Mouse (Mus musculus) heart, postnatal 0 days (tissue): ENCODE data around the gene Plin2. TPM values are rescaled to one million over a fixed set of nuclear protein-coding genes. Genes with fewer than 3 reads are reported as not detected.

Experiments
- ATAC-seq: fragments of 200-750 bp; cut with Nextera tagmentation; 2 replicates; pipeline ENCODE4 v1.8.0; 2017; ENCODE audit warnings: low read depth, moderate number of reproducible peaks, moderate library complexity; ENCODE audit not compliant: insufficient read depth
- DNase-seq: peaks from one replicate; pipeline ENCODE4 v3.0.0-alpha.2; 2016; ENCODE audit warnings: low spot score
- H3K27ac ChIP-seq: fragments of 300-500 bp; sonication (generic); 2 replicates; pipeline ENCODE4 v1.5.1; 2014; ENCODE audit warnings: low read depth, mild to moderate bottlenecking
- H3K27me3 ChIP-seq: fragments of 300-500 bp; sonication (generic); 2 replicates; pipeline ENCODE4 v1.6.1; 2014; ENCODE audit warnings: low read length, mixed read lengths; ENCODE audit not compliant: control insufficient read depth, insufficient read depth
- H3K36me3 ChIP-seq: fragments of 300-500 bp; sonication (generic); replicated peaks from 2 replicates; pipeline ENCODE4 v1.6.1; 2014; ENCODE audit warnings: low read length, mixed read lengths; ENCODE audit not compliant: control insufficient read depth, insufficient read depth
- H3K4me1 ChIP-seq: fragments of 300-500 bp; sonication (generic); 2 replicates; pipeline ENCODE4 v1.6.1; 2014; ENCODE audit warnings: antibody characterized with exemption; ENCODE audit not compliant: control insufficient read depth, insufficient read depth
- H3K4me2 ChIP-seq: fragments of 300-500 bp; sonication (generic); 2 replicates; pipeline ENCODE4 v1.6.1; 2014; ENCODE audit warnings: low read depth, mild to moderate bottlenecking, low read length, moderate library complexity
- H3K4me3 ChIP-seq: fragments of 300-500 bp; sonication (generic); 2 replicates; pipeline ENCODE4 v1.5.1; 2014; ENCODE audit warnings: low read depth, low read length
- H3K9ac ChIP-seq: fragments of 300-500 bp; sonication (generic); replicated peaks from 2 replicates; pipeline ENCODE4 v1.6.1; 2014; ENCODE audit warnings: low read depth, low read length, mixed read lengths
- H3K9me3 ChIP-seq: fragments of 300-500 bp; sonication (generic); replicated peaks from 2 replicates; pipeline ENCODE4 v1.6.1; 2016; ENCODE audit warnings: low read length; ENCODE audit not compliant: control insufficient read depth
- CTCF ChIP-seq: IDR thresholded peaks from 2 replicates; pipeline ENCODE4 v1.5.1; 2016; ENCODE audit warnings: antibody characterized with exemption, control low read depth, low read depth
- EP300 ChIP-seq: IDR thresholded peaks from 2 replicates; pipeline ENCODE4 v1.6.1; 2016; ENCODE audit warnings: antibody characterized with exemption, low read depth
- WGBS: fragments of 180-500 bp; shearing (Covaris S2); extraction: QIAGEN DNeasy Blood & Tissue Kit; methylation state at CpG from one replicate; pipeline ENCODE4 v1.1.7; 2014; 5-methylcytosine and 5-hydroxymethylcytosine counted together
- polyA plus RNA-seq: library from polyadenylated mRNA; unstranded; fragments of >200 nt; fragmentation: Nextera tagmentation; extraction: Ambion mirVana; gene quantifications from 2 replicates; pipeline ENCODE4 v1.2.1, GENCODE M21; 2015
- total RNA-seq: library from RNA; depleted of rRNA; stranded (reverse); fragments of >200 nt; gene quantifications from 2 replicates; pipeline ENCODE4 v1.2.3, GENCODE M21; 2014; ENCODE audit warnings: low replicate concordance

The Plin2 gene
- total and polyA plus RNA-seq, 2 experiments from 2014 or later: 63.9 to 92.3 TPM

- Histone ChIP-seq H3K4me1 (peaks cover 24% of the 10 kb centered on the region), H3K27me3 (no peaks in the 10 kb centered on the region), H3K9ac (peak overlapping the region; percentile 6), H3K27ac (peak overlapping the region; percentile 63), H3K4me3 (no peak overlapping the region), H3K36me3 (no peaks in the 10 kb centered on the region), H3K9me3 (no peaks in the 10 kb centered on the region), H3K4me2 (no peak overlapping the region)
- DNase-seq (no peak), ATAC-seq (peak; percentile 44; the same call in 1 of the 2 replicates)
- 28% methylated on average over 10 of the region's 10 CpGs for WGBS
- TF ChIP-seq EP300: no peak
- no peak for TF ChIP-seq CTCF
These were observed 19.3 kb upstream of the Plin2 start for GRCm38 (mm10) chr4:86689056-86689735.

DNA sequence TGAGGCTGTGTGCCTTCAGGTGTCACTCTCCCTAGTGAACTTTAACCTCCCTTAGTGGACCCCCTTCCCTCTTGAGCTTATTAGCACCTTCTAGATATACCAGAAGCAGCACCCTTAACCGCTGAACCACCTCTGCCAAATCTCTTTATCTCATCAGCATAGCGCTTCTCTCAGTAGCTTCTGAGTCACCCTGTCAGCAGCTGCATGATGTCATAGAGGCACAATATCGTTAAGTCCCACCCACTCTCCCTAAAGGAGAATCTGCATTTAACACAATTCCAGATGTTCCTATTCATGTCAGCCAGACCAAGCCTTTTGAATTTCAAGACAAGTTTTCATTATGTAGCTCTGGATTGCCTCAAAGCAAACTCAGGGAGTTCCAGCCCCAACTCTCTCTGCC lies 16.7 kb upstream of the Plin2 start:
- Histone ChIP-seq H3K4me3 (no peak overlapping the region), H3K9ac (no peak overlapping the region), H3K36me3 (no peaks in the 10 kb centered on the region), H3K9me3 (no peaks in the 10 kb centered on the region), H3K4me2 (no peak overlapping the region), H3K27me3 (no peaks in the 10 kb centered on the region), H3K27ac (0 out of 2 replicates have a peak overlapping the region, but pooled peaks have one; percentile 1), H3K4me1 (peaks cover 28% of the 10 kb centered on the region)
- TF ChIP-seq EP300: no peak
- no peak for TF ChIP-seq CTCF
- 17% methylated on average over 3 of the region's 3 CpGs for WGBS
- ATAC-seq (peak; percentile 28; the same call in 1 of the 2 replicates), DNase-seq (peak; percentile 47)

- no peaks in the 10 kb centered on the region for H3K36me3 ChIP-seq
- no peak for DNase-seq
- ATAC-seq: no peak
- no peak overlapping the region for H3K4me3 ChIP-seq
- no peak overlapping the region for H3K27ac ChIP-seq
- no peaks in the 10 kb centered on the region for H3K27me3 ChIP-seq
- H3K9me3 ChIP-seq: no peaks in the 10 kb centered on the region
- 60% methylated on average over 2 of the region's 2 CpGs for WGBS
- H3K9ac ChIP-seq: no peak overlapping the region
- no peak for TF ChIP-seq CTCF
- TF ChIP-seq EP300: no peak
- H3K4me2 ChIP-seq: no peak overlapping the region
- peaks cover 32% of the 10 kb centered on the region for H3K4me1 ChIP-seq
These were observed 16.1 kb upstream of the Plin2 start for GRCm38 (mm10) chr4:86686009-86686366.

- DNase-seq (no peak), ATAC-seq (no peak)
- no peaks in the 10 kb centered on the region for H3K36me3 ChIP-seq
- H3K4me1 ChIP-seq: peaks cover 30% of the 10 kb centered on the region
- no peak overlapping the region for H3K27ac ChIP-seq
- no peaks in the 10 kb centered on the region for H3K9me3 ChIP-seq
- H3K9ac ChIP-seq: no peak overlapping the region
- no peak overlapping the region for H3K4me2 ChIP-seq
- TF ChIP-seq EP300 (no peak), CTCF (no peak)
- no peak overlapping the region for H3K4me3 ChIP-seq
- H3K27me3 ChIP-seq: no peaks in the 10 kb centered on the region
- WGBS: 64% methylated on average over 11 of the region's 11 CpGs
These were observed 15.6 kb upstream of the Plin2 start for GRCm38 (mm10) chr4:86685231-86686008.

DNA sequence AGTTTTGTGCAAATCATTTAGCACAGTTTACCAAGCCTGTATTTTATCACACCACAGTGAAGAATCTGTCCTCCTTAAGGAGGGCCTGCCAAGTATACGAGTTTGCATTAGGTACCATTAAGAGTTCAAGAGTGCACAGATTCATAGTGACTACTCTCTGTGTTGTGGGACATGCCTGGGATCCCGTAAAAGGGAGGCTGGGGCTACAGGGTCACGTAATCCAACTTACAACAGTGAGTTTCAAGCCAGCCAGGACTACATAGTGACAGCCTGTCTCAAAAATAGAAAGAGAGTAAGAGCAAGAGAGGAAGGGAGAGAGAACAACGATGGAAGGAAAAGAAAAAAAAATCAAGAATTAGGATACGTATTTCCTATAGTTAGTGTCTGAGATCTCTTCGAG lies 14.9 kb upstream of the Plin2 start:
- H3K4me3 ChIP-seq: no peak overlapping the region
- 72% methylated on average over 6 of the region's 6 CpGs for WGBS

More for the DNA sequence above, 14.9 kb upstream of the Plin2 start:
- no peak overlapping the region for H3K27ac ChIP-seq
- ATAC-seq (no peak), DNase-seq (no peak)
- H3K4me2 ChIP-seq: no peak overlapping the region
- peaks cover 24% of the 10 kb centered on the region for H3K4me1 ChIP-seq
- TF ChIP-seq EP300: no peak
- no peak for TF ChIP-seq CTCF
- H3K36me3 ChIP-seq: no peaks in the 10 kb centered on the region
- no peaks in the 10 kb centered on the region for H3K27me3 ChIP-seq
- H3K9me3 ChIP-seq: no peaks in the 10 kb centered on the region
- H3K9ac ChIP-seq: no peak overlapping the region
